Mouse (Mus musculus): Measurements from ENCODE around the gene Shld1. TPM values are rescaled to one million over a fixed set of nuclear protein-coding genes. Genes with fewer than 3 reads are reported as not detected.

The Shld1 gene
- polyA plus RNA-seq, 1 experiment, result 29.7 TPM

DNA sequence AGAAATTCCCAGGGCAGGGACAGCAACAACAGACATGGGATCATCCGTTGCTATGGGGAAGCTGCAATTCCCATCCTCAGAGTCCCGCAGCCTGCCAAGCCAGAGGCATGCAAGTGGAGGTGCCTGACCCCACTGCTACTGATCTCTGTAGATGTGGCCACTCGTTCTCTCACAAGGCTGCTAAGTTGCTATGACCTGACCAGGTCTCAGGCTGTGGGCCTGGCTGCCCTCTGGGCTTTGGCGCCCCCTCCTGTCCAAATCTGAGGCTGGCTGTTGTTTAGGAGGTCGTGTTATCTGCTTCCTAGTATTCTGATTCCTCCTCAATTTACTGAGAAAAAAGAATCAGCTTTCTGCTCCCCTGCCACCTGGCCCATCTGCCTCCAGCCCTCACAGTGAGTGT lies 29.4 kb downstream of the Shld1 start:
- Histone ChIP-seq H3K4me3 (replicated peaks; ENCODE audit: insufficient read depth, low read depth, low read length) (no peak overlapping the region), H3K27ac (ENCODE audit: insufficient read depth, low read length) (peak overlapping the region; percentile 92), H3K4me1 (ENCODE audit: control insufficient read depth, insufficient read depth, low read length) (peaks cover 36% of the 10 kb centered on the region), H3K27me3 (ENCODE audit: control insufficient read depth, insufficient read depth, low read length) (no peaks in the 10 kb centered on the region)
- peak; percentile 80 to 82 for DNase-seq
- TF ChIP-seq CTCF (IDR thresholded peaks at IDR 0.05; ENCODE audit: borderline replicate concordance, insufficient read depth, low read depth, low read length), result peak; percentile 67
- TF ChIP-seq POLR2A (IDR thresholded peaks at IDR 0.05; ENCODE audit: borderline replicate concordance, insufficient read depth, low read length), result no peak
- WGBS, result 17% methylated on average over 5 of the region's 5 CpGs

DNA sequence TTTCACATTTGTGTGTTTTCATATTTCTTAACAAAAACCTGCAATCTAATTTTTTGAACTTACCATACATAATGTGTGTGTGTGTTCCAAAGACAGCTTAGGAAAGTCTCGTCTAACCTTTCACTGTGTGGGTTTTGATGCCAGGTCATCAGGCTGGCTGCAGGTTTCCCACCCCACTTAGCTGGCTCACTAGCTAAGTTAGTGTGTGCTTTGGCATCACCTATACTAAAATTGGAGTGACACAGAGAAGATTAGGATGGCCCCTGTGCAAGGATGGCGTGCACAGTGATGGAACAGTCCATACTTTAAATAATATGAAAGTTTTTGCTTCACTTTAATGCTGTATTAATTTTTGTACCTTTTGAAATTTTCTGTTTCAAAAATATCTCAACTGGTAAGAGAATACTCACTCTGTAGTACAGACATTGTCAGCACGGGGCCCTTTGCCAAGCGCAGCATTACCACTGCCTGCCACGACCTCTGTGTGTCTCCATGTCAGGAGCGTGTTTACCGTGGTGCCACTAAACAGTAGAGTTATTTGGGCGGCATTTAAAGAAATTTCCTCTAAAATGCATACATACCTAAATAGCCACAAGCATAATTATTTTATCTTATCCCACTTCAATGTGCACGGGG lies 30.3 kb downstream of the Shld1 start:
- peaks cover 36% of the 10 kb centered on the region for H3K4me1 ChIP-seq (ENCODE audit: control insufficient read depth, insufficient read depth, low read length)
- WGBS, result 46% methylated on average over 9 of the region's 9 CpGs
- peak overlapping the region; percentile 92 for H3K27ac ChIP-seq (ENCODE audit: insufficient read depth, low read length)
- DNase-seq, result peak; percentile 58 to 63
- H3K27me3 ChIP-seq (ENCODE audit: control insufficient read depth, insufficient read depth, low read length), result no peaks in the 10 kb centered on the region
- TF ChIP-seq CTCF (IDR thresholded peaks at IDR 0.05; ENCODE audit: borderline replicate concordance, insufficient read depth, low read depth, low read length) (no peak), POLR2A (IDR thresholded peaks at IDR 0.05; ENCODE audit: borderline replicate concordance, insufficient read depth, low read length) (no peak)
- H3K4me3 ChIP-seq (replicated peaks; ENCODE audit: insufficient read depth, low read depth, low read length), result no peak overlapping the region

DNA sequence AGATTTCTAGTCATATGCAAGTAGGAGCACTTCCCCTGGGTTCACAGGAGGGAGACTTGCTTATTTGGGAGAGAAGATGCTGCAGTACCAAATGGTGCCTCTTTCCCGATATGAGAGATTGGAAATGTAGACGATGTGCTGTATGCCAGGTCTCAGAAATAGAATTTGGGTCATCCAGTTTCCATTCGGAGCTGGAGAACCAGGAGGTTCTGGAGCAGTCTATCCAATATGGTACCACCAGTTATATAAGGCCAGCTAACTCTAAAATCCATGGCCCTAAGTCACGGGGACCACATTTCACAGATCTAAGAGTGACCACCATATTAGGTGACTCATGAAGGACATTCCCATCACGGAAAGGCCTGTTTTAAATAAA lies 30.8 kb downstream of the Shld1 start:
- H3K4me3 ChIP-seq (replicated peaks; ENCODE audit: insufficient read depth, low read depth, low read length), result no peak overlapping the region
- no peaks in the 10 kb centered on the region for H3K27me3 ChIP-seq (ENCODE audit: control insufficient read depth, insufficient read depth, low read length)
- TF ChIP-seq POLR2A (IDR thresholded peaks at IDR 0.05; ENCODE audit: borderline replicate concordance, insufficient read depth, low read length) (no peak), CTCF (IDR thresholded peaks at IDR 0.05; ENCODE audit: borderline replicate concordance, insufficient read depth, low read depth, low read length) (no peak)
- H3K4me1 ChIP-seq (ENCODE audit: control insufficient read depth, insufficient read depth, low read length), result peaks cover 36% of the 10 kb centered on the region
- 31% methylated on average over 5 of the region's 5 CpGs for WGBS
- peak; percentile 44 to 76 for DNase-seq
- peak overlapping the region; percentile 92; the same call in 1 of the 2 replicates for H3K27ac ChIP-seq (ENCODE audit: insufficient read depth, low read length)

DNA sequence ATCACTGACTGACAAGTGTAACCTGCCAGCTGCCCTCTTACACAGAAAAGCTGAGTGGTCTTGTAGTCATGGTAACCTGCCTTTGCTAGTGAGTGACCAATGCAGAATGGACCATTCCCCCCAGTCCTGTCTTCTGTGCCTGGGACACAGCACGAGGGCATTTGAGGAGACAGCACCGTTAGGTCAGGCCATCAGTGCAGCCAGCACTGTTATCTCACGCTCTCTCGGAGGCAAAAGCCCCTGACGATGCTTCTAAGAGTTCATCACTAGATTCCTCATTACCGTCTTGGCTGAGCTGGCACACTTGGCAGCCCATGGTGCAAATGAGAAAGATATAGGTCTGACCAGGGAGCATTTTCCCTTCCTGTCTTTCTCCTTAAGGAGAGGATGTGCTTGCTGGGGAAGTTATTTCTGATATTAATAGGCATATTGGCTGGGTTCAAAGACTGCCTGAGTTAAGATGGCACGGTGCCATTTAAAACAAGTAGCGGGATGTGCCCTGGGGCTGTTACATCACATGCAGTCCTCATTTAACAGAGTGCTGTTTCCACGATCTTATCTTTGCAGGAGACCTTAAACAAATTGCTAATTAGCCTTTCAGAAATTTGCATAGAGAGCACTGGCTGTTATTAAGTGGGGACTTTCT lies 34.3 kb downstream of the Shld1 start:
- peak overlapping the region; percentile 29 for H3K27ac ChIP-seq (ENCODE audit: insufficient read depth, low read length)
- TF ChIP-seq POLR2A (IDR thresholded peaks at IDR 0.05; ENCODE audit: borderline replicate concordance, insufficient read depth, low read length) (no peak), CTCF (IDR thresholded peaks at IDR 0.05; ENCODE audit: borderline replicate concordance, insufficient read depth, low read depth, low read length) (no peak)

DNA sequence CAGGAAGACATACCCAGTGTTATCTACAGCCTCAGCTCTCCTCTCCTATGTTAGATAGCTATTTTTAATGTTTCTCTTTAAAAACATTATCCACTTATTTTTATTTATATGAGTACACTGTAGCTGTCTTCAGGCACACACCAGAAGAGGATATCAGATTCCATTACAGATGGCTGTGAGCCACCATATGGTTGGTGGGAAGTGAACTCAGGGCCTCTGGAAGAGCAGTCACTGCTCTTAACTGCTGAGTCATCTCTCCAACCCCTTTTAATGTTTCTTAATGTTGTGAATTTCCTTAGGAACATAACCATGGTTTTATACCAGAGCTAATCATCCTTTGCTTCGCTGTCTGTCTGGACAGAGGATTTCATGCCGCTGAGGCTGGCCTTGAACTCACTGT lies 35.1 kb downstream of the Shld1 start:
- WGBS, result 97% methylated on average over 2 of the region's 2 CpGs
- no peak for DNase-seq
- Histone ChIP-seq H3K4me3 (replicated peaks; ENCODE audit: insufficient read depth, low read depth, low read length) (no peak overlapping the region), H3K27me3 (ENCODE audit: control insufficient read depth, insufficient read depth, low read length) (no peaks in the 10 kb centered on the region), H3K27ac (ENCODE audit: insufficient read depth, low read length) (no peak overlapping the region), H3K4me1 (ENCODE audit: control insufficient read depth, insufficient read depth, low read length) (peaks cover 19% of the 10 kb centered on the region)
- no peak for TF ChIP-seq CTCF (IDR thresholded peaks at IDR 0.05; ENCODE audit: borderline replicate concordance, insufficient read depth, low read depth, low read length)

More for the DNA sequence above, 34.3 kb downstream of the Shld1 start:
- peaks cover 27% of the 10 kb centered on the region for H3K4me1 ChIP-seq (ENCODE audit: control insufficient read depth, insufficient read depth, low read length)
- DNase-seq, result peak; percentile 48 to 51
- no peaks in the 10 kb centered on the region for H3K27me3 ChIP-seq (ENCODE audit: control insufficient read depth, insufficient read depth, low read length)
- WGBS, result 22% methylated on average over 9 of the region's 9 CpGs
- no peak overlapping the region for H3K4me3 ChIP-seq (replicated peaks; ENCODE audit: insufficient read depth, low read depth, low read length)

DNA sequence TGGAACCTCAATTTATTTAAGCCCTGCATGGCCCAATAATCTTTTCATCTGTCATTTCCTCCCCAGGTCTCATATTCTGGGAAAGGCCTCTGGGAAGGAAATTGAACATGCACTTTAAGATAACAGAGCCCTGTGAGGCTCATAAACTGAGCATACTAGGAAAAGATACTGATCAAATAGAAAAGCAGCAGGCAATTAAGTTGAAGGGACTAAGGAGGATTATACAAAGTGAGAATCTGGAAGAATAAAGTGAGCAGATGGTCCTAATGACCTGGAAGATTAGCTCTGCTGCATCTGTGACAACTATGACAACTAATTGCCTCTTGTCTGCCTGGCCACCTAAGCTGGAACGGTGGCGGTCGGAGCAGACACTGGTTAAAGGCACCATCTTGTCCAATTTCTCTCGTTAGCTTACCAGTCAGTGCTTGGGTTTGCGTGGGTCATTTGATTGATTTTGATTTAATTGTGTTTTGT lies 37.3 kb downstream of the Shld1 start:
- whole genome bisulfite sequencing, result 16% methylated on average over 5 of the region's 5 CpGs
- H3K4me3 ChIP-seq (replicated peaks; ENCODE audit: insufficient read depth, low read depth, low read length), result no peak overlapping the region
- peak overlapping the region; percentile 44; the same call in 1 of the 2 replicates for H3K27ac ChIP-seq (ENCODE audit: insufficient read depth, low read length)
- peaks cover 15% of the 10 kb centered on the region for H3K4me1 ChIP-seq (ENCODE audit: control insufficient read depth, insufficient read depth, low read length)
- TF ChIP-seq CTCF (IDR thresholded peaks at IDR 0.05; ENCODE audit: borderline replicate concordance, insufficient read depth, low read depth, low read length), result no peak
- TF ChIP-seq POLR2A (IDR thresholded peaks at IDR 0.05; ENCODE audit: borderline replicate concordance, insufficient read depth, low read length), result no peak
- peak in 1 of 2 experiments; percentile 75 for DNase-seq
- no peaks in the 10 kb centered on the region for H3K27me3 ChIP-seq (ENCODE audit: control insufficient read depth, insufficient read depth, low read length)

DNA sequence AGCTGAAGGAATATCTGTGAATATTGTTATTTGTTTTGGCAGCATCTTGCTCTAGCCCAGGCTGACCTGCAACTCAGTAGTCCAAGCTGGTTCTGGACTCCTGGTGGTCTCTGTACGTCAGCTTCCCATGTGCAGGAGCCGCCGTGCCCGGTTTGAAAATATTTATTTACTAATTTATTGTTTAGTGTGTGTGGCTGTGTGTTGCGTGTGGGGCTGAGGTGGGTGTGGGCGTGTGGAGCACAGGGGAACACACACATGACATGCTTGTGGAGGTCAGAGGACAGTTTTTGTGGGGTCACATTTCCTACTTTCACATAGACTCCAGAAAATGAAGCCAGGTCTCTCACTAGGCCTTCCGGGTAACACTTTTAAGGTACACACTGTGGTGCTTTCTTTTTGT lies 37.8 kb downstream of the Shld1 start:
- Histone ChIP-seq H3K4me3 (replicated peaks; ENCODE audit: insufficient read depth, low read depth, low read length) (no peak overlapping the region), H3K27ac (ENCODE audit: insufficient read depth, low read length) (peak overlapping the region; percentile 63; the same call in 1 of the 2 replicates), H3K4me1 (ENCODE audit: control insufficient read depth, insufficient read depth, low read length) (peaks cover 15% of the 10 kb centered on the region), H3K27me3 (ENCODE audit: control insufficient read depth, insufficient read depth, low read length) (no peaks in the 10 kb centered on the region)
- WGBS, result 77% methylated on average over 7 of the region's 7 CpGs
- no peak for DNase-seq
- TF ChIP-seq CTCF (IDR thresholded peaks at IDR 0.05; ENCODE audit: borderline replicate concordance, insufficient read depth, low read depth, low read length) (no peak), POLR2A (IDR thresholded peaks at IDR 0.05; ENCODE audit: borderline replicate concordance, insufficient read depth, low read length) (no peak)

DNA sequence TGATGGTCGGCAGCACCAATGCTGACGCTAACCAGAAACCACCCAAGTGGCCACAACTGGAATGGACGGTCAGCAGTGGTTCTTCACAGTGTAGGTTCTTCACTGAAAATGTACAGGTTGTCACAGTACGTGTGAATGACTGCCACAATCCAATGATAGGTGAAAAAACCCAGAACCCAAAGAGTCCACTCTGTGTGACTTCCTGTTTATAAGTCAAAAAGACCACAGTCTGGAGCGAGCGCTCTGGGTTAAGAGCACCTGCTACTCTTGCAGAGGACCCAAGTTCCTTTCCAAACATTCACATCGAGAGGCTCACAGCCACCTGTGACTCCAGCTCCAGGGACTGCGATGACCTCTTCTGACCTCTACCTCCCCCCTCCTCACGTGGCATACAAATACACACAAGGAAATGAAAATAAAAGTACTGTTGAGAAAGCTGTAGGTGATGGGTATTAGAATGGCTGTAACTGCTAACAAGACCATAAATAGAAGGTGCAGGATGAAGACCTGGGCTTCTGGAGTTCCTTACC lies 38.7 kb downstream of the Shld1 start:
- TF ChIP-seq CTCF (IDR thresholded peaks at IDR 0.05; ENCODE audit: borderline replicate concordance, insufficient read depth, low read depth, low read length), result no peak
- no peak for TF ChIP-seq POLR2A (IDR thresholded peaks at IDR 0.05; ENCODE audit: borderline replicate concordance, insufficient read depth, low read length)
- WGBS, result 95% methylated on average over 9 of the region's 9 CpGs
- Histone ChIP-seq H3K4me3 (replicated peaks; ENCODE audit: insufficient read depth, low read depth, low read length) (no peak overlapping the region), H3K27me3 (ENCODE audit: control insufficient read depth, insufficient read depth, low read length) (no peaks in the 10 kb centered on the region), H3K4me1 (ENCODE audit: control insufficient read depth, insufficient read depth, low read length) (peaks cover 14% of the 10 kb centered on the region), H3K27ac (ENCODE audit: insufficient read depth, low read length) (no peak overlapping the region)
- DNase-seq, result no peak

Measured in cerebellum, adult 2 months (tissue).